Mouse (Mus musculus) heart, postnatal 0 days (tissue): Measurements from ENCODE around the gene Mdfic. TPM values are rescaled to one million over a fixed set of nuclear protein-coding genes. Genes with fewer than 3 reads are reported as not detected.

Source experiments
- ATAC-seq: fragments of 200-750 bp; cut with Nextera tagmentation; 2 replicates; pipeline ENCODE4 v1.8.0; 2017; ENCODE audit warnings: low read depth, moderate number of reproducible peaks, moderate library complexity; ENCODE audit not compliant: insufficient read depth
- DNase-seq: peaks from one replicate; pipeline ENCODE4 v3.0.0-alpha.2; 2016; ENCODE audit warnings: low spot score
- H3K27ac ChIP-seq: fragments of 300-500 bp; sonication (generic); 2 replicates; pipeline ENCODE4 v1.5.1; 2014; ENCODE audit warnings: low read depth, mild to moderate bottlenecking
- H3K27me3 ChIP-seq: fragments of 300-500 bp; sonication (generic); 2 replicates; pipeline ENCODE4 v1.6.1; 2014; ENCODE audit warnings: low read length, mixed read lengths; ENCODE audit not compliant: control insufficient read depth, insufficient read depth
- H3K36me3 ChIP-seq: fragments of 300-500 bp; sonication (generic); replicated peaks from 2 replicates; pipeline ENCODE4 v1.6.1; 2014; ENCODE audit warnings: low read length, mixed read lengths; ENCODE audit not compliant: control insufficient read depth, insufficient read depth
- H3K4me1 ChIP-seq: fragments of 300-500 bp; sonication (generic); 2 replicates; pipeline ENCODE4 v1.6.1; 2014; ENCODE audit warnings: antibody characterized with exemption; ENCODE audit not compliant: control insufficient read depth, insufficient read depth
- H3K4me2 ChIP-seq: fragments of 300-500 bp; sonication (generic); 2 replicates; pipeline ENCODE4 v1.6.1; 2014; ENCODE audit warnings: low read depth, mild to moderate bottlenecking, low read length, moderate library complexity
- H3K4me3 ChIP-seq: fragments of 300-500 bp; sonication (generic); 2 replicates; pipeline ENCODE4 v1.5.1; 2014; ENCODE audit warnings: low read depth, low read length
- H3K9ac ChIP-seq: fragments of 300-500 bp; sonication (generic); replicated peaks from 2 replicates; pipeline ENCODE4 v1.6.1; 2014; ENCODE audit warnings: low read depth, low read length, mixed read lengths
- H3K9me3 ChIP-seq: fragments of 300-500 bp; sonication (generic); replicated peaks from 2 replicates; pipeline ENCODE4 v1.6.1; 2016; ENCODE audit warnings: low read length; ENCODE audit not compliant: control insufficient read depth
- CTCF ChIP-seq: IDR thresholded peaks from 2 replicates; pipeline ENCODE4 v1.5.1; 2016; ENCODE audit warnings: antibody characterized with exemption, control low read depth, low read depth
- EP300 ChIP-seq: IDR thresholded peaks from 2 replicates; pipeline ENCODE4 v1.6.1; 2016; ENCODE audit warnings: antibody characterized with exemption, low read depth
- WGBS: fragments of 180-500 bp; shearing (Covaris S2); extraction: QIAGEN DNeasy Blood & Tissue Kit; methylation state at CpG from one replicate; pipeline ENCODE4 v1.1.7; 2014; 5-methylcytosine and 5-hydroxymethylcytosine counted together
- polyA plus RNA-seq: library from polyadenylated mRNA; unstranded; fragments of >200 nt; fragmentation: Nextera tagmentation; extraction: Ambion mirVana; gene quantifications from 2 replicates; pipeline ENCODE4 v1.2.1, GENCODE M21; 2015
- total RNA-seq: library from RNA; depleted of rRNA; stranded (reverse); fragments of >200 nt; gene quantifications from 2 replicates; pipeline ENCODE4 v1.2.3, GENCODE M21; 2014; ENCODE audit warnings: low replicate concordance

Mdfic gene
- total and polyA plus RNA-seq, 2 experiments from 2014 or later: 2.4 to 11.1 TPM

- TF ChIP-seq EP300 (no peak), CTCF (no peak)
- ATAC-seq (peak; percentile 51; the same call in 1 of the 2 replicates), DNase-seq (peak; percentile 51)
- Histone ChIP-seq H3K36me3 (0 out of 2 replicates have a peak, but pooled peaks cover 4% of the 10 kb centered on the region), H3K4me2 (no peak overlapping the region), H3K27me3 (no peaks in the 10 kb centered on the region), H3K27ac (peak overlapping the region; percentile 77), H3K4me1 (peaks cover 32% of the 10 kb centered on the region), H3K9ac (no peak overlapping the region), H3K9me3 (no peaks in the 10 kb centered on the region), H3K4me3 (no peak overlapping the region)
- 43% methylated on average over 6 of the region's 6 CpGs for whole genome bisulfite sequencing
Observed at GRCm38 (mm10) chr6:15742591-15743149, 22.2 kb downstream of the Mdfic start.

- 0 out of 2 replicates have a peak, but pooled peaks cover 4% of the 10 kb centered on the region for H3K36me3 ChIP-seq
- TF ChIP-seq EP300: no peak
- no peak for TF ChIP-seq CTCF
- peak overlapping the region; percentile 41 for H3K4me2 ChIP-seq
- peaks cover 26% of the 10 kb centered on the region for H3K4me1 ChIP-seq
- no peaks in the 10 kb centered on the region for H3K9me3 ChIP-seq
- H3K27ac ChIP-seq: peak overlapping the region; percentile 77
- 22% methylated on average over 8 of the region's 8 CpGs for WGBS
- DNase-seq (peak; percentile 51), ATAC-seq (peak; percentile 57)
- H3K27me3 ChIP-seq: no peaks in the 10 kb centered on the region
- H3K4me3 ChIP-seq: peak overlapping the region; percentile 13; the same call in 1 of the 2 replicates
- no peak overlapping the region for H3K9ac ChIP-seq
Observed at GRCm38 (mm10) chr6:15743291-15743792, 22.9 kb downstream of the Mdfic start.

GRCm38 (mm10) chr6:15743793-15744192, 23.3 kb downstream of the Mdfic start:
- TF ChIP-seq EP300: no peak
- TF ChIP-seq CTCF: no peak
- ATAC-seq (0 out of 2 replicates have a peak, but pooled peaks have one; percentile 13), DNase-seq (no peak)
- H3K36me3 ChIP-seq: no peaks in the 10 kb centered on the region
- WGBS: 42% methylated on average over 6 of the region's 6 CpGs
- H3K4me1 ChIP-seq: peaks cover 22% of the 10 kb centered on the region
- peak overlapping the region; percentile 13; the same call in 1 of the 2 replicates for H3K4me3 ChIP-seq
- H3K9me3 ChIP-seq: no peaks in the 10 kb centered on the region
- H3K9ac ChIP-seq: no peak overlapping the region
- H3K27ac ChIP-seq: peak overlapping the region; percentile 77
- H3K27me3 ChIP-seq: no peaks in the 10 kb centered on the region
- peak overlapping the region; percentile 41 for H3K4me2 ChIP-seq

- Histone ChIP-seq H3K27me3 (no peaks in the 10 kb centered on the region), H3K4me2 (no peak overlapping the region), H3K36me3 (no peaks in the 10 kb centered on the region), H3K9me3 (no peaks in the 10 kb centered on the region), H3K4me1 (peaks cover 24% of the 10 kb centered on the region), H3K4me3 (no peak overlapping the region), H3K27ac (no peak overlapping the region), H3K9ac (no peak overlapping the region)
- no peak for ATAC-seq
- DNase-seq: no peak
- TF ChIP-seq CTCF (no peak), EP300 (no peak)
- 67% methylated on average over 6 of the region's 6 CpGs for WGBS
Observed at GRCm38 (mm10) chr6:15745313-15745712, 24.9 kb downstream of the Mdfic start.

DNA sequence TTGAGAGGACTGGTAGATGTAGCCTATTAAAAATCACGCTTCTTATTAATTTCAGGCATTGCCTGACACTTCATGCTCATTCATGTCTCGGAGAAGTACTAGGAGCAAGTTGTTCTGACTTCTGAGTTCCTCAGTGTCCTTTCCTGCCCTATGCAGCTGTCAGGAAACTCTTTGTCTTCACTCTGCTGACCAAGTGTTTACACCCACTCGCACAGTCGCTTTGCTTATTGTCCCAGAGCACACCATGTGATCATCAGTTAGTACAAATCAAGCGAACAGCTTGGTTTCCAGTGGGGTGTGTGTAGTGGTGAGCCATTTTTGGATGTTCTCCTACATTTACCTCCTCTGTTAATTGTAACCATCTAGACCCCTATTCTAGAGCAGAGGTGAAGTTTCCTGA, 25.4 kb downstream of the Mdfic start:
- Histone ChIP-seq H3K27me3 (no peaks in the 10 kb centered on the region), H3K4me2 (no peak overlapping the region), H3K36me3 (no peaks in the 10 kb centered on the region), H3K4me3 (no peak overlapping the region), H3K27ac (peak overlapping the region; percentile 40; the same call in 1 of the 2 replicates), H3K9ac (no peak overlapping the region), H3K9me3 (no peaks in the 10 kb centered on the region), H3K4me1 (peaks cover 24% of the 10 kb centered on the region)
- ATAC-seq (peak; percentile 37; the same call in 1 of the 2 replicates), DNase-seq (no peak)
- WGBS: 57% methylated on average over 5 of the region's 5 CpGs
- no peak for TF ChIP-seq CTCF
- TF ChIP-seq EP300: no peak
